Mouse (Mus musculus) kidney, postnatal 0 days (tissue): Measurements from ENCODE around the gene Lrfn1. TPM values are rescaled to one million over a fixed set of nuclear protein-coding genes. Genes with fewer than 3 reads are reported as not detected.
"Not testable (repeated sequence)": the region's sequence is repeated elsewhere in the genome, so short reads cannot be mapped to it uniquely, and the experiment has no call there.

Experiments
- ATAC-seq: fragments of 200-750 bp; cut with Nextera tagmentation; replicated peaks from 2 replicates; pipeline ENCODE4 v1.8.0; 2017; ENCODE audit warnings: low read depth, moderate number of reproducible peaks, moderate TSS enrichment, moderate library complexity; ENCODE audit not compliant: low FRiP score
- DNase-seq: peaks from one replicate; pipeline ENCODE4 v3.0.0-alpha.2; 2016; ENCODE audit warnings: low spot score
- H3K27ac ChIP-seq: fragments of 300-500 bp; sonication (generic); 2 replicates; pipeline ENCODE4 v1.5.1; 2014; ENCODE audit warnings: mild to moderate bottlenecking
- H3K27me3 ChIP-seq: fragments of 300-500 bp; sonication (generic); 2 replicates; pipeline ENCODE4 v1.6.1; 2014; ENCODE audit warnings: low read length, mixed read lengths; ENCODE audit not compliant: insufficient read depth
- H3K36me3 ChIP-seq: fragments of 300-500 bp; sonication (generic); 2 replicates; pipeline ENCODE4 v1.6.1; 2014; ENCODE audit warnings: low read length, mixed read lengths; ENCODE audit not compliant: insufficient read depth
- H3K4me1 ChIP-seq: fragments of 300-500 bp; sonication (generic); replicated peaks from 2 replicates; pipeline ENCODE4 v1.6.1; 2014; ENCODE audit warnings: antibody characterized with exemption, low read length, mixed read lengths; ENCODE audit not compliant: insufficient read depth
- H3K4me2 ChIP-seq: fragments of 300-500 bp; sonication (generic); 2 replicates; pipeline ENCODE4 v1.6.1; 2014; ENCODE audit warnings: mild to moderate bottlenecking, low read length, moderate library complexity, mixed read lengths
- H3K4me3 ChIP-seq: fragments of 300-500 bp; sonication (generic); replicated peaks from 2 replicates; pipeline ENCODE4 v1.5.1; 2014; ENCODE audit warnings: low read depth, low read length
- H3K9ac ChIP-seq: fragments of 300-500 bp; sonication (generic); 2 replicates; pipeline ENCODE4 v1.6.1; 2014; ENCODE audit warnings: low read depth, low read length
- H3K9me3 ChIP-seq: fragments of 300-500 bp; sonication (generic); replicated peaks from 2 replicates; pipeline ENCODE4 v1.6.1; 2016; ENCODE audit warnings: low read length, inconsistent platforms, mixed read lengths
- CTCF ChIP-seq: IDR thresholded peaks from 2 replicates; pipeline ENCODE4 v1.5.1; 2016; ENCODE audit warnings: antibody characterized with exemption, low read depth, mild to moderate bottlenecking, moderate library complexity
- WGBS: fragments of 180-500 bp; shearing (Covaris S2); extraction: QIAGEN DNeasy Blood & Tissue Kit; methylation state at CpG from one replicate; pipeline ENCODE4 v1.1.7; 2014; 5-methylcytosine and 5-hydroxymethylcytosine counted together
- polyA plus RNA-seq: library from polyadenylated mRNA; unstranded; fragments of >200 nt; fragmentation: Nextera tagmentation; extraction: Ambion mirVana; gene quantifications from 2 replicates; pipeline ENCODE4 v1.2.1, GENCODE M21; 2015

Lrfn1 gene
- polyA plus RNA-seq, 1 experiment from 2014 or later, result 2.8 TPM

DNA sequence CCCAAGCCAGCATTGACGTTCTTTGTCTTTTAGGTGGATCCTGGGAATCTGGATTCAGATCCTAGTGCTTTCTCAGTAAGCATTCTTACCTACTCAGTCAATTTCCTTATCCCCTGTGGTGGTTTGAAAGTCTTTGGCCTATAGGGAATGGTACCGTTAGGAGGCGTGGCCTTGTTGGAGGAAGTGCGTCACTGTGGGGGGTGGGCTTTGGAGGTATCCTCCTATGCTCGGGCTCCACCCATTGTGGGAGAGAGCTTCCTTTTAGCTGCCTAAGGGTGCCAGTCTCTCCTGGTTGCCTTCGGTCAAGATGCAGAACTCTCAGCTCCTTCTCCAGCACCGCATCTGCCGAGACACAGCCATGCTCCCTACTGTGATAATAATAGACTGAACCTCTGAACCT lies 40.5 kb downstream of the Lrfn1 start:
- 88% methylated on average over 8 of the region's 8 CpGs for WGBS

DNA sequence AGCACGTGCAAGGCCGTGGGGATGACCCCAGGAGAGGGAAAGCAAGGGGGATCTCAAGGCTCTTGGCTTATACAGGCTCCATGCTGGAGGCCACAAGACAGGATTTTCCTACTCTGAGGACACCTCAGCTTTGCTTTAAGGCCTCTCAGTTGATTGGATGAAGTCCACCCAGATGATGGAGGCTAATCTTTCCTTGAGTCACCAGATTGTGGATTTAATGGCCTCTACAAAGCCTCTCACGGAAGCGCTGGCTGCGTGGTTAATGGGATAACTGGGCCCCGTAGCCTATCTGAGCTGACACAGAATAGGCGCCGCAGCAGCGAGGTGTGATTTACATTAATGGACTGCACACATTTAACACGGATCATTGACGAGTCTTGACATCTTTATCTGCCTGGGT lies 43.6 kb downstream of the Lrfn1 start:
- Histone ChIP-seq H3K4me3 (no peak overlapping the region), H3K27me3 (no peaks in the 10 kb centered on the region), H3K9ac (no peak overlapping the region), H3K9me3 (no peaks in the 10 kb centered on the region), H3K36me3 (no peaks in the 10 kb centered on the region), H3K4me1 (no peaks in the 10 kb centered on the region), H3K27ac (no peak overlapping the region), H3K4me2 (no peak overlapping the region)
- TF ChIP-seq CTCF, result no peak
- no peak for DNase-seq
- no peak for ATAC-seq
- 44% methylated on average over 11 of the region's 11 CpGs for WGBS

More for the DNA sequence above, 40.5 kb downstream of the Lrfn1 start:
- Histone ChIP-seq H3K27ac (no peak overlapping the region), H3K4me2 (no peak overlapping the region), H3K9ac (no peak overlapping the region), H3K27me3 (no peaks in the 10 kb centered on the region), H3K36me3 (no peaks in the 10 kb centered on the region), H3K4me3 (no peak overlapping the region), H3K4me1 (peaks cover 10% of the 10 kb centered on the region; the same call in 1 of the 2 replicates), H3K9me3 (no peaks in the 10 kb centered on the region)
- DNase-seq, result no peak
- ATAC-seq, result no peak
- no peak for TF ChIP-seq CTCF

DNA sequence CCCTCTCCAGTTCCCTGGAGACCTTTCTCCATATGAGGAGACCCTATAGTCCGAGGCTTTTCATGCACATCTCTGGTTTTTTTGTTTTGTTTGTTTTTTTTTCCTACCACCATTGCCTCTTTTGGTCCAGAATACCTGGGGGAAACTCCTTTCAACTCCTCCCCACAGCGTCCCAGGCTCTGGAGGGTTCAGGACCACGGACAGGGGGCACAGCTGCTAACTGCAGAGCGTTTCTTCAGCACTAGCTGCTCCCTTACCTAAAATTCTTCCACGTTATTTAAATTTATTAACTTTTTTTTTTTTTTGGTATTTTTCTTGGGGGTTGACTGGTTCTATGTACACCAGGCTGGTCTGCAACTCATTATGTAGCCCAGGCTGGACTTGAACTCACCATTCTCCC lies 53.8 kb downstream of the Lrfn1 start:
- Histone ChIP-seq H3K9ac (no peak overlapping the region), H3K4me3 (no peak overlapping the region), H3K4me2 (no peak overlapping the region), H3K36me3 (no peaks in the 10 kb centered on the region), H3K27me3 (no peaks in the 10 kb centered on the region), H3K4me1 (no peaks in the 10 kb centered on the region), H3K9me3 (no peaks in the 10 kb centered on the region), H3K27ac (no peak overlapping the region)
- DNase-seq (peak; percentile 43), ATAC-seq (no peak)
- 4% methylated on average over 5 of the region's 5 CpGs for WGBS
- TF ChIP-seq CTCF, result no peak

DNA sequence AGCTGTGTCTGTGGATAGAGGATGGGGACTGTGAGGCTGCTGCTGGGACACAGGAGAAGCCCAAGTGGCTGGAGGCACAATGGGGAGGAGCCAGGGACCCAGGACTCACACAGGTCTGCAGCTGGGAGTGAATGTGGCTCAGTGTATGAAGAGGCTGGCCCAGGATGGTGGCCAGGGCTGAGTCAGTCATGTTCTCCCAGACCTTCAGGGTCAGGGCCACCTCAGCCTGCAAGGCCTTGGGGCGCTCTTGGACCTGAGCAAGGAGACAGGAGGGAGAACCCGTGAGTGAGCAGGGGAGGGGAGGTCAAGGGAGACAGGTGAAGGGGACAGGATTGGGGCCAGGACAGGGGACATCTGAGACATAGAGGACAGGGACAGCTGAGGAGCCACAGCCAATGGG lies 57.3 kb downstream of the Lrfn1 start:
- not testable (repeated sequence) for H3K4me3 ChIP-seq, H3K27ac ChIP-seq, H3K4me2 ChIP-seq, H3K4me1 ChIP-seq, H3K9ac ChIP-seq, H3K9me3 ChIP-seq, H3K27me3 ChIP-seq, DNase-seq, H3K36me3 ChIP-seq, ATAC-seq
- WGBS, result 67% methylated on average over 2 of the region's 2 CpGs

DNA sequence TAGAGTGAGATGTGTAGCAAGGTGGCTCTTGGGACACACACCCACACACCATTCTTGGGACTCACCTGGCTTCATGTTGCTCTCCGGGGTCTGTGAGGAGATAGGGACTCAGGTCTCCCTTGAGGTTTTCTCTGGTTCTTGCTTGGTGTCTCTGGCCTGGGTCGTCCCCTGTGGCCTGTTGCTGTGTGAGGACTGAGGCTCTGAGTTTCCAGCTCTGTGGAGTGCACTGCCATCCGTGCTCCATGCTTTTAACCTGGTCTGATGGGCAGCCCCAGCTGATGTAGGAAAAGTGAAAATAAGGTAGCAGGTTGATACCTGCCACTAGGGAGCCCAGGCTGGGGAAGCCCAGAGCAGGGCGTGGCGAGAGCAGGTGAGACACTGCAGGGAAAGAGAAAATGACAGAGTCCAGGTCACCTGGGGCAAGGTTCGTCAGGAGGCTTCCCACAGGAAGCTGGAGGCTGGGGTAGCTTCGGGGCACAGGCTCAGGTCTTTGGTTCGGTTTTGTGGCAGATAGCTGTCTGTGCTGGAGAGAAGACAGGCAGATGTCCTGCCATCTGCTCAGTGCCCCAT lies 58.7 kb downstream of the Lrfn1 start, which contains the start of gene Ifnl2:
Ifnl2 (minus strand) TSS at position 51 of the 570 bp plus-strand sequence.
- not testable (repeated sequence) for H3K27me3 ChIP-seq, H3K36me3 ChIP-seq, H3K4me1 ChIP-seq, H3K27ac ChIP-seq, H3K9me3 ChIP-seq, H3K4me3 ChIP-seq, H3K9ac ChIP-seq, H3K4me2 ChIP-seq, ATAC-seq, DNase-seq
- WGBS, result 65% methylated on average over 8 of the region's 8 CpGs

DNA sequence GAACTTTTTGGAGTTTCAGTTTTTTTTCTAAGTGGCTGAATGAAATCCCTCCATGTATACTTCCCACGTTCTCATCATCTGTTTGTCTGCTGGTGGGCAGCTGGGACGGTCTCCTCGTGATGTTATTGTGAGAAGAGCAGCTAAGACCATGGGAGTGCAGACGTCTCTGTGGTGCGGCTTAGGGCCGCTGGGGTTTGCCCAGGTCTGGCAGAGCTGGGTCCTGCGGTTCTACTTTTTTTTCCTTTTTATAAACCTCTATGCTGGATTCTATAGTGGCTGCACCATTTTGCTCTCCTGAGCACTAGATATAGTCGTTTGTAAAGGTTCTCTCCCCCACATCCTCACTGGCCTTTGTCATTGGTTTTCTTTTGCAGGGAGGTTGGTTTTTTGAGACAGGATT lies 59.7 kb downstream of the Lrfn1 start:
- TF ChIP-seq CTCF, result no peak
- DNase-seq, result no peak
- no peaks in the 10 kb centered on the region for H3K9me3 ChIP-seq
- no peaks in the 10 kb centered on the region for H3K36me3 ChIP-seq
- no peak overlapping the region for H3K4me3 ChIP-seq
- no peaks in the 10 kb centered on the region for H3K27me3 ChIP-seq
- no peak overlapping the region for H3K27ac ChIP-seq
- H3K9ac ChIP-seq, result no peak overlapping the region
- ATAC-seq, result no peak
- WGBS, result 61% methylated on average over 8 of the region's 8 CpGs
- no peaks in the 10 kb centered on the region for H3K4me1 ChIP-seq
- H3K4me2 ChIP-seq, result no peak overlapping the region

Other genes with a start within 250 kb of the Lrfn1 start
- 4.5 and 10.9 TPM in 2 replicates for gene Eid2, start 184.1 kb upstream of the Lrfn1 start, polyA plus RNA-seq
- 13.8 and 15.6 TPM in 2 replicates for gene Eid2b, start 174.2 kb upstream of the Lrfn1 start, polyA plus RNA-seq
- 0.14 and 0.26 TPM in 2 replicates for gene Selenov, start 160.8 kb upstream of the Lrfn1 start, polyA plus RNA-seq
- 0.43 and 0.45 TPM in 2 replicates for gene Dll3, start 149.7 kb upstream of the Lrfn1 start, polyA plus RNA-seq
- 117 and 122 TPM in 2 replicates for gene Timm50, start 139.9 kb upstream of the Lrfn1 start, polyA plus RNA-seq
- 53.4 and 59.8 TPM in 2 replicates for gene Supt5, start 113.2 kb upstream of the Lrfn1 start, polyA plus RNA-seq
- gene Rps16, start 101.3 kb upstream of the Lrfn1 start, polyA plus RNA-seq, result 1,088 and 1,198 TPM in 2 replicates
- 29.9 and 33.3 TPM in 2 replicates for gene Plekhg2, start 79.4 kb upstream of the Lrfn1 start, polyA plus RNA-seq
- 18.6 and 19.6 TPM in 2 replicates for gene Zfp36, start 71.7 kb upstream of the Lrfn1 start, polyA plus RNA-seq
- gene Med29, start 59.3 kb upstream of the Lrfn1 start, polyA plus RNA-seq, result 44.6 and 47.8 TPM in 2 replicates
- gene Paf1, start 59.0 kb upstream of the Lrfn1 start, polyA plus RNA-seq, result 60.2 and 70.3 TPM in 2 replicates
- gene Gmfg, start 14.5 kb upstream of the Lrfn1 start, polyA plus RNA-seq, result 19.5 and 23.8 TPM in 2 replicates
- not detected in 2 replicates for gene Ifnl2, start 58.5 kb downstream of the Lrfn1 start, polyA plus RNA-seq
- gene Ifnl3, start 70.9 kb downstream of the Lrfn1 start, polyA plus RNA-seq, result not detected in 2 replicates
- 0.27 and 0.45 TPM in 2 replicates for gene Sycn, start 88.9 kb downstream of the Lrfn1 start, polyA plus RNA-seq
- gene Nccrp1, start 95.3 kb downstream of the Lrfn1 start, polyA plus RNA-seq, result 5.5 and 7.3 TPM in 2 replicates
- 18.4 and 19.5 TPM in 2 replicates for gene Samd4b, start 146.2 kb downstream of the Lrfn1 start, polyA plus RNA-seq
- 33.5 and 36.6 TPM in 2 replicates for gene Pak4, start 146.2 kb downstream of the Lrfn1 start, polyA plus RNA-seq
- not detected in 2 replicates for gene Acp7, start 179.4 kb downstream of the Lrfn1 start, polyA plus RNA-seq
- gene Fbxo27, start 240.9 kb downstream of the Lrfn1 start, polyA plus RNA-seq, result 3.9 and 4.1 TPM in 2 replicates